Mouse (Mus musculus): ENCODE results near the gene Noxa1. TPM values are rescaled to one million over a fixed set of nuclear protein-coding genes. Genes with fewer than 3 reads are reported as not detected.

Noxa1 gene
- not detected for total RNA-seq (2021)

DNA sequence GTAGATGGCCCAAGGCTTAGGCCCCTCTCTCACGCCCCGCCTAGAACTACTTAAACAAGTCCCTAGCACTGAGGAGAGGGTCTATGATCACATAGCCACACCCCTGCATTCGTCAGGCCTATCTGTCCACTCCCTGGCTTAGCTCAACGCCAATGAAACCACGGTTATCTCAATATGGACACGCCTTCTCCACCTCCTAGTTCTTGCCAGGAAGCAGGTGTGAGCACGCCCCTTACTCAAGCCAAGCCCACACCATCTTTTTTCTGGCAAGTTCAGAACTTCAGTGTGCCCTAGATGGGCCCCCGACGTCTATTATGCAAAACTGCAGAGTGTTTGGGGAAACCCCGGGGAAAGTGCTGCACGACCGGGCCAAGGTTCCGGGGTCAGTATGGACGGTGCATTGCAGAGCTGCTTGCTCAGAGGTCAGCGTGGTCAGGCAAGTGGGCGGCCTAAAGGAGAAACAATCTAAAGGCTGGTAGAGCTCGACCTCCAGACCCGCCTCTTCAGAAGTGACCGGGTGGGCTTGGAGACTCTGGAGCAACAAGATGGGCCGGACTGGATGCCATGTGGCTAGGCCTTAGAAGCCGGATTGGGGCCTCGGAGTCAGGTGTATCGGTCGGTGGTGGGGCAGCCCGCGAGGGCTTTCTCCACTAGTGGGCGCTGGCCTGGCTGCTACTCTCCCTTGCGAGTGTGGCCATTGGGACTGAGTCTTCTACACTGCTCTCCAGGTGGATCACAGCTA lies at the start of gene Noxa1:
Gene Noxa1 (minus strand): TSS at position 41 of the 742 bp plus-strand sequence.
- DNase-seq (ENCODE audit: extremely low spot score in 1 of 2, low spot score in 1 of 2) = no peak

DNA sequence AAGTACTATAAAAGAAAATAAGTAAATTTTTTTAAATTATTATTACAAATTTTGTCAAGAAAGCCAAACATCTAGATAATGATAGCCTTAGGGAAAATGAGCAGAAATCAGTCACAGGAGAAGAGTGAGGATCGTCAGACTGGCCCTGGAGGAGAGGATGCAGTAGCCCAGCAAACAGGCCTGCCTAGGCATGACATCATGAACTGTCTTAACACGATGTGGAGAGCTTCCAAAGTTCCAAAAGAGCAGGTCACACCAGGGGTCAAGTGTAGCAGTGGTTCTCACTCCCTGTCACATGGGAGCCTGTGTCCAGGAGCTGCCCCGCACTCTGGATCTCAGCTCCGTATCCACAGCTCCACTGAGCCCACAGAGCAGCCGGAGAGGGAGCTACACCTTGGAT lies 47.0 kb upstream of the Noxa1 start:
- no peak for DNase-seq (ENCODE audit: extremely low spot score in 1 of 2, low spot score in 1 of 2)

DNA sequence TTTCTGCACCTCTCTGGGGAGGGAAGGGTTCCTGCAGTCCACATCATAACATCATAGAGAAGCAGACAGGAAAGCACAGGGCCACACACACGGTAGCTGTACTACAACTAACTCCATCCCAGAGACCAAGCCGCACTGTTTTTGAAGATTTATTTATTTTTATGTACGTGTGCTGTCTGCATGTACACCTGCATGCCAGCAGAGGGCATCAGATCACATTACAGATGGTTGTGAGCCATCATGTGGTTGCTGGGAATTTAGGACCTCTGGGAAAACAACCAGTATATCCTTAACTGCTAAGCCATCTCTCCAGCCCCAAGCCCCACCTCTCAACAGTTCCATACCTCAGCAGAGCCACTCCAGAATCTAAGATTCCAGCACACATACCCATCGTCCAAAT lies 46.2 kb upstream of the Noxa1 start:
- DNase-seq (ENCODE audit: extremely low spot score in 1 of 2, low spot score in 1 of 2) = no peak

DNA sequence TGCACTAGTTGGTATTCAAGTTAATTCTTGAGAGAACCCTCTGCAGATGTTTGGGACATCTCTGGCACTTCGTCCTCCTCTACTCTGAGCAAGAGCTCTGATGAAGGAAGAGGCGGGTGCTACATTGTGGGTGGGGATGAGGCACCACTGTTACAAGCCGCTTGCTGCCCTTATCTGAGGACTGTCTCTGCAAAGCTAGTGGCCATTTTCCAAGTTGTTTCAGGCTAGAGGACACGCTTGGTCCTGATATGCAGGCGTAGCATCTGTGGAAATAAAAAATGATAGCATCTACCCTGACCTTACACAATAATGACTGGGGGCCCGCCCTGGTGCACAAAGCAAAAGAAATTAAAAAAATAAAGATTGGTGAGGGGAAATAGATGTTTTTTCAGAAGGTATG lies 42.9 kb upstream of the Noxa1 start:
- no peak for DNase-seq (ENCODE audit: extremely low spot score in 1 of 2, low spot score in 1 of 2)

DNA sequence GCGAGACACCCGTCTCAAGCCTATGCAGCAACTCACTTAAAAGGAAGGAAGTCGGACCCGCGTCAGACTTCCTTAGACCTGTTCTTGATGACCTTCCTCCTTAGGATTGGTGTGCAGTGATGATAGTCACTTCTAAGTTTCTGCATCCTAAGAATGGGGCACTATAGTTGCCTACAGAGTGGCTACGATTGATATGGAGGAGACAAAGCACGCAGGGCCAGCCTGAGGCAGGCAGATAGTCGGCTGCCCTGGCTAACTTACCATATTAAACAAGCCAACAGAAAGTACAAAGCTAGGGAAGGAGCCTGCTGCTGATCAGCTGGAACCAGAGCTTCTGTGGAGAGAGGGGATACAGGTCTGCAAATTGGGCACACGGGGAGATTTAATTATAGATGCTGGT lies 36.7 kb upstream of the Noxa1 start:
- DNase-seq (ENCODE audit: extremely low spot score in 1 of 2, low spot score in 1 of 2) = no peak

DNA sequence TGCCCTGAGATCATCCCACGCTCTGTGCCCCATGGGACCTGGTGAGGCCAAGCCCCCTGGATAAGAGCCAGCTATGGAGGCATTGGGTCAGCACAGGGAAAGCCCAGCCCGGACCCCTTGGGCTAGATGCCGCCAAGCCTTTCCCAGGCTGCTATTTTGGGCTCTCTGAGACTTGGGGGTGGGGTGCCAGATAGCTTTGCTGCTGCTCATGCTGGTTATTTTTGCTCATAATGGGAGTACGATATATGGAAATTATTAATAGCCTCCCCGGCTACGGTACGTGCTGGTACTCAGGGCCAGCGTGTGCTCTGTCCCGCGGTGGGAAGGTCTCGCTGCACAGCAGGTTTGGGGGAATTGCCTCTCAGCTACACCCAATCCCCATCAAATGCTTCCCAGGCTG lies 33.1 kb upstream of the Noxa1 start:
- no peak for DNase-seq (ENCODE audit: extremely low spot score in 1 of 2, low spot score in 1 of 2)

DNA sequence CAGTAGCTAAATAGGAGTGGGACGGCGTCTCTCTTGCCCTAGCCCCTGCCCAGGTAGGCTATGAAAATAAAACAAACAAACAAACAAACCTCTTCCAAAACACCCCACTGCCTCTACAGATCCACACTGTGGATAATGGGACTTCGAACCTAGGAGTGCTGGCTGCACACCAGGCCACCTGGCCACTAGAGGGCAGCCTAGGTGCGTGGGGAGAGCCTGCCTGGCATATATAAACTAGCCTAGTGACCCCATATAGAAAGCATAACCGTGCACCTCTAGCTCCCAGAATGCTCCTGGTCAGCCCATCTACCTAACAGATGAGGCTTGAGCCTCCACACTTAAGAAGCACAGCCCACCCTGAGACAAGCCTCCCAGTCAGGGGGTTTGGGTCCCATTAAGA lies 32.3 kb upstream of the Noxa1 start:
- peak in 1 of 2 experiments; percentile 52 for DNase-seq (ENCODE audit: extremely low spot score in 1 of 2, low spot score in 1 of 2)

DNA sequence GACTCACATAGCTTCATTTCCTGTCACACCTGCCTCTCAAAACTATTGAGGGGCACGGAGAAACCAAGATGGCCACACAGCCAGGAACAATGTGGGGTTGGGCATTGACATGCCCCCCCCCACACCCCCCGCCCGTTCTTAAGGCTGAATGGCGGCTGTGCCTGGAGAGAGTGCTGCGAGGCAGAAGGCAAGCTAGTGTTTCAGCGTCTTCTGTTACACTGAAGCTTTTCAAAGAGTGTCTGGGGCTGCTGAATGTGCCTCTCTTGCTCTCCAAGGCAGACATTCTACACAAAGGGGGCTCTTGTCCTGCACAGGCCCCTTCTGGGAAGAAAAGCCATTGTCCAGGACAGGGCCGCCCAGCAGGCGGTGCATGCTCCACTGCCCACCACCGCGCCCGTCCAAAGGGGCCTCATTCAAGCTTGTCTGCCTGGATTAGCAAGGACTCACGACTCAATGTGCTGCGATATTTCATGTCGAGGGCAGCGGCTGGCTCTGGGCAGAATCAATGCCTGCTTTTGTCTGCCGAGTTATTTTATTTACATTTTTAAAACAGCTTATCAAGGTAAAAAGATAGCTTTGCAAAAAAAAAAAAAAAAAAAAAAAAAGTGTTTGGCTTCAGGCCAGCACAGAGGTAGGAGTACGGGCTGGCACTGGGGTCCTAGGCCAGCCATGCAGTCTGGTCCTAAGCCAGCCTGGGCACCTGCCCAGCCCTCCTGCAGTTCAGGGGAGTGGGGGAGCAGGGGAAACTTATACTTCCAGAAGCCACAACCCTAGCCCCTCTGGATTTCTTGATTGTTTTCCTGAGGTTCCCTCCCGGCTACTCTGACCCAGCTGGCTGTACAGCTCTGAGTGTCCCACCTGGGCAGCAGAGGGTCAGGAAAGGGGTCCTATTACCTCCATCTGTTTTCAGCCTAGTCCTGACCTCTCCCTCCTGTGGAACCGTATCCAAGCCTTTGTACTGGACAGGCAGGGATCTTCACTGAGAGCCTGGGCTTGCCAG lies 31.4 kb upstream of the Noxa1 start:
- DNase-seq (ENCODE audit: extremely low spot score in 1 of 2, low spot score in 1 of 2) = peak in 1 of 2 experiments; percentile 11

DNA sequence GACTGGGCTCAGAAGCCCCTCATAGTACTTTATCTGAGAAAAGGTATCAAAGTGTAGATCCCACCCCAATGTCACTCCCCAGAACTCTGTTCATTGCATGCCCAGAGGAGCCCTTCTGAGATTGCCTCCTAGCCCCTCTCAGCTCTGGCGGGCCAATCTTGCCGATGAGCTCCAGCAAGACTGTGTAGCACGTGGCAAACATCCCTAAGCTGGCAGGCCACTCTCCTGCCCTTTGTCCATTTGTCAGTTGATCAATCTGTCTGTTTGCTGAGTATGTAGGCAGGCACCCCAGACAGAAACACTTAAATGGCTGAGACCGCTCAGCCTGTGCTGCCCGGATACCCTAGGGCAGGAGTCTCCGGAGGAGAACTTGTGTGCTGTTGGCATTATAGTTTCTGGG lies 30.2 kb upstream of the Noxa1 start:
- no peak for DNase-seq (ENCODE audit: extremely low spot score in 1 of 2, low spot score in 1 of 2)

DNA sequence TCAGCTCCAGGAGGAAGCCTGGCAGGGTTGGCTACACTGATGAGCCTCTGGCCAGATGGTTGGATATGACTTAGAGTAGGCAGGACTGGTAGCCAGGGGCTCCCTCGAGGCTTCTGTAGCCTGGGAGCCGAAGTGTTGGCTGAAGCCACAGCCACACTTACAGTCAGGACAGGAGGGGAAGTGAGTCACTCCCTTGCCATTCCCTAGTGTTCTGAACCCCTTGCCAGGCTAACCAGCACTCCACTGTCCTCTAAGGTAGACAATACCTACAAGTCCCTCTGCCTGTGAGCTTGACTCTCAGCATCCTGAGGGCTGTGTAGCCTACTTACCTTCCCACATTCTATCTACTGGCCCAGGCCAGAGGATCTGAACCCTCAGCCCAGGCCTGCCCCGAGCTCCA lies 29.5 kb upstream of the Noxa1 start:
- no peak for DNase-seq (ENCODE audit: extremely low spot score in 1 of 2, low spot score in 1 of 2)

DNA sequence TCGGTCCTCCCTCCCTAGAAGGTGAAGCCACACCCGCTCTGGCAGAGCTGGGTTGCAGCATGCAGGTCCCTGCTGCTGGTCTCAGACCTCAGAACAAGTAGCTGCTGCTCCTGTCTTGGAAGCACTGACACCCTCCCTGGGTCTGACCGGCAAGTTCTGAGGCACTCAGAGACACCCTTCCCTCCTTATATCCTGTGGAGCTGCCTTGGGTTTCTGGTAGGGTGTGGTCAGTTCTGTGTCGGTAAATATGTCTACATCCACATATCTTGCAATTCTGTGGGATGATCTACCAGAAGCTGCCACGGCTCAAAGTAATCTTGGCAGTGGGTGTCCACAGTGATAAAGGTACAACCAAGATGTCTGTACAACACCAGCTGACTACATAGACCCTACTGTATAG lies 28.6 kb upstream of the Noxa1 start:
- DNase-seq (ENCODE audit: extremely low spot score in 1 of 2, low spot score in 1 of 2) = no peak

DNA sequence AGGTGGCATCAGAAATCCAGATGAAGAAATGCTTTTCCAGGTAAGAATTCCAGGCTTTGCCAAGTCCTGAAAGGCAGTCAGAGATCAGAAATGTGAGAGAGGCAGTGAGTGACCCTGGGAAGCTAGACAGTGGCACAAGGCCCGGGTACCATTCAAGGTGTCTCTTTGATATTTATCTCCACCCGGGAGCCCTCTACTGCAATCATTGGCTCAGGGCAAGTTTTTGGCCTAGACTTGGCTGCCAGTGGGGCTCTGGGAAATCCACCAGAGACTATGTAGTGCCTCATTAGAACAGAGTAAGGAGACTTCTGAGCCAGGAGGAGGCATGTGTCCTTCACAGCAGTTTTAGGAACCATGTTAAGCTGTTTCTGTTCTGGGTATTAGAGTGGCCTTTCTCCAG lies 27.7 kb upstream of the Noxa1 start:
- DNase-seq (ENCODE audit: extremely low spot score in 1 of 2, low spot score in 1 of 2) = no peak

DNA sequence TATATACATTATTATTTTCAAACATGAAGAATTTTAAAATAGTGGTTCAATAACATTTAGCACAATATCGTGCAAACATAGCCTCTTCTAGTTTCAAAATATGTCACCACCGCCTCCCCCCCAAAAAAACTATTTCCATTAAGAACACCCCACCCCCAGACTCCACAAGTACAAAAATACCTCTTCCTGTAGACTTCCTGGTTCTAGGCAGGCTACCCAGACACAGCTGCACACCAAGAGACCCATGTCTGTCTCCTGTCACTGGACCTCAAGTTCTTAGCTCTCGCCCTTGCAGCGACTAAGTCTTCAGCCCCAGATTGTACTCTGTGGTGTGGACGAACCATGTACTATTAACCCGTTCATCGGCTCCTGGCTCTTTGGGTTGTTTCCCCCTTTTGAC lies 26.0 kb upstream of the Noxa1 start:
- DNase-seq (ENCODE audit: extremely low spot score in 1 of 2, low spot score in 1 of 2) = no peak

DNA sequence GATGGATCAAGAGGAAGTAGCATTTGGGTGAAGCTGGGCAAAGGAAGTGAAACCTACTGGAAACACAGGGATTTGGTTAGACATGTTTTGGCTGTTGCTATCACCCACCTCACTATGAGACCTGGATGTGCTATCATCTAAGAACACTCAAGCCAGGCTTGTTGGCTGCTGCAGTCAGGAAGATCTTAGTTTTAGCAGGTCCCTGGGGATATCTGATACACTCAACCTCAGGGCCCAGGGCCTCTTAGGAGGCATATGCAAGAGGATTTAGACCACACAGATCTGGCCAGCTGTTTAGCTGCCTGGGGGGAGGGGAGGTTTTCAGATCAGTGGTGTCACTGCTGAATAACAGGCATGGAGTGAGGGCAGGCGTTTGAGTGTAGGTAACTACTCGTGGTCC lies 20.5 kb upstream of the Noxa1 start:
- DNase-seq (ENCODE audit: extremely low spot score in 1 of 2, low spot score in 1 of 2) = no peak

DNA sequence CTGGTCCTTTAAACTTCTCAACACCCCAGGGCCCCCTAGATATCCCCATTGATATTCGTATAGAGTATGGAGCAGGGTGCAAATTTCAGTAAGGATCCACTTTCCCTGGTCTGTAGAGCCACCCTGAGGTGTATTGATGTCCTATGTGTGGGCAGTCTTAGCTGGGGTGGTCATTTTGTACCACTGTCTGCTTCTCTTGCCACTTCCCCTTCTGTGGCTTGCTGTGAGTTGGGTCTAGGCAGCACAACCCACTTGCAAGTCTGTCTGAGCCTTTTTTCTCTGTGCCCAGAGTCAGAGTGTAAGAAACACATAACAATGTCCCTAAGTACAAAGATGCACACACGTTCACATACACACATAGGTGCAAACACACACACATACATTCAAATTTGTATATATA lies 19.4 kb upstream of the Noxa1 start:
- DNase-seq (ENCODE audit: extremely low spot score in 1 of 2, low spot score in 1 of 2) = no peak

DNA sequence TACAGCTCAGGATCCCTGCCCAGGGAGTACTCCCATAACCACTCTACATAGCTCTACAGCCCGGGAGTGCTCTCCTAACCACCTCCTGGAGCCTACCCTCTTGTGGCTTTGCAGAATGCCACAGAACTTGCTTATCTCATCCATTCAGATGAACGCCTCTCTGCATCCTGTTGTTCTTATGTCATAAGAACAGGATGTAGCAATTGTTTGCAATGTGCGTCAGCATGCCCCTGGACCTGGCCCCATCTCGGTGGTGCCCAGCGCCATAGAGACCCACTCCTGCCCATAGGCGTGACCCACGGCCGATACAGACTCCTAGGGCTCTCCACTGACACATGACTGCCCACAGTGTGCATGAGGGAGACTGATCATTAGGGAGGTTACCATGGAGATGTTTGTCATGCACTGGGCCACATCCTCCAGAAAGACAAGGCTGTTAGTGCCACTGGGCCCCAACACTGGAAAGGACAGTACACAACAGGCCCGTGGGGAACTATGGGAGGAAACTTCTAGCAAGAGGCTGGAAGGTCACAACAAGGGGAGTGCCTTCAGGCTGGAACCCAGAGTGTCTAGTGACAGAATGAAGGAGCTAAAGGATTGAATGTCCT lies 16.3 kb upstream of the Noxa1 start:
- no peak for DNase-seq (ENCODE audit: extremely low spot score in 1 of 2, low spot score in 1 of 2)

DNA sequence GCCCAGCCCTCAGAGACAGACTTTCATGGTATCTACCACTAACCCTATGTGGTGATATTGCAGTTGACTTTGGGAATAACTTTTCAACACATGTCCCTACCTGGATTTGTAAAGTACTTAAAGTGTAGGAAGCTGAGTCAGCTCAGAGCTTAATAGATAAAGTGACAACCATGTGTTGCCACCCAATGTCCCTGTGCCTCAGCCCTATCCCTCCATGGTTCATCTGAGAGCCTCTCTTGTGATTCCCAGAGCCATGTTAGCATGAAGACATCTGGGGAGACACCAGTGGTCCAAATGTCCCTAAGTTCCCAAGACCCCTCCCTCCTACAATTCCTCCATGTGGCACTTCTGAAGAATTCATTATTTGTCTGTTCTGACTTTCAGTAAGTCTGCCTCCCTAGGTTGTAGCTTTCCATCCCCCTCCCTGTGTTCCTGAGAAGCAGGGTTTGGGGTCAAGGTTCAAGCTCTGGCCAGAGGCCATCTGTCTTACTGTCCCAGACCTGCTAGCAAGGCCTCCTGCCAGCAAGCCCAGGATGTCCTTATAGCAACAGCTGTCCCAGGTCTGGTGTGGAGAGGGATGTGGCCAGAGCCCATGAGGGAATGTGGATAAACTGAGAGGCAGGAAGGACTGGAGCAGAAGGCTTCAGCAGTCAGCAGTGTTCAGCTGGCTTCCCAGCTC lies 15.7 kb upstream of the Noxa1 start:
- no peak for DNase-seq (ENCODE audit: extremely low spot score in 1 of 2, low spot score in 1 of 2)

DNA sequence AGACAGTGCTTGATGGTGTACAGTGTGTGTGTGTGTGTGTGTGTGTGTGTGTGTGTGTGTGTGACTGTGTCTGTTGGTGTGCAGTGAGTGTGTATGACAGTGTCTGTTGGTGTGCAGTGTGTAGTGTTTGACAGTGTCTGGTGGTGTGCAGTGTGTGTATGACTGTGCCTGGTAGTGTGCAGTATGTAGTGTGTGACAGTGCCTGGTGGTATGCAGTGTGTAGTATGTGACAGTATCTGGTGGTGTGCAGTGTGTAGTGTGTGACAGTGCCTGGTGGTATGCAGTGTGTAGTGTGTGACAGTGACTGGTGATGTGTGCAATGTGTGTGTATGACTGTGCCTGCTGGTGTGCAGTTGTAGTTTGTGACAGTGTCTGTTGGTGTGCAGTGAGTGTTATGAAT lies 14.5 kb upstream of the Noxa1 start:
- DNase-seq (ENCODE audit: extremely low spot score in 1 of 2, low spot score in 1 of 2) = no peak

DNA sequence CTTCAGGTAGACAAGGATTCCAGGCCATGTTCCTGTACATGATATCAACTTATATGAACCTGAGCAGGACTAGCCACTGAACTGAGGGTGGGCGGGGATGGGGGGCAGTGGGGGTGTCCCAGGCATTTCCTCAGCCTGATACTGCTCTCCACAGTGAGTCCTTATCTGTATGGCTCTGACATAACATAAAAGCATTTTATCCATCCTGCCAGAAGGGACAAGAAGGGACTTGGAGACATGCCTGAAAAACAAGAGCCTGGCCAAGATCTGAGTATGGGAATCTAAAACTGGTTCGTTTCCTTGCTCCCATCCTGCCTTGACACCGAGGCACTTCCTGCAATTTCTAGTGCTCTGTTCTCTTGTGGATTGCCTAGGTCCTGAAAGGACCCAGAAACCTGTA lies 11.1 kb upstream of the Noxa1 start:
- no peak for DNase-seq (ENCODE audit: extremely low spot score in 1 of 2, low spot score in 1 of 2)

DNA sequence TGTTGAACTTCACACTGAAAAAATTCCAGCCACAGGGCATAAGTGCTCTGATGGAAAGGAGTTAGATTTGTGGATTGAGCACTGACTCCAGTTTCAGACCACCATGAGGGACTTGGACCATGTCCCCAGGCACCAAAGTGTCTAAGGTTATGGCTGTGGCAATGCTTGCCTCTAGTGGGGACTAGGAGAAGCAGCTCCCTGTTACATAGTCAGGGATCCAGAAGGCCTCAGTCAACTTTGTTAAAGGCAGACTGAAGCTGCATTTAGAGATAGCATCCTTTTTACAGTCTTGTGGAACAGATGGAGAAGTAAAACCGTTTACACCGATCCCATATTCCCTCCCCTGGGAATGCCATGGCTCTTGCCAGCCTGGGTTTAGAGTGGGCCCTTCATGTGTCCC lies 9.2 kb upstream of the Noxa1 start:
- DNase-seq (ENCODE audit: extremely low spot score in 1 of 2, low spot score in 1 of 2) = no peak

DNA sequence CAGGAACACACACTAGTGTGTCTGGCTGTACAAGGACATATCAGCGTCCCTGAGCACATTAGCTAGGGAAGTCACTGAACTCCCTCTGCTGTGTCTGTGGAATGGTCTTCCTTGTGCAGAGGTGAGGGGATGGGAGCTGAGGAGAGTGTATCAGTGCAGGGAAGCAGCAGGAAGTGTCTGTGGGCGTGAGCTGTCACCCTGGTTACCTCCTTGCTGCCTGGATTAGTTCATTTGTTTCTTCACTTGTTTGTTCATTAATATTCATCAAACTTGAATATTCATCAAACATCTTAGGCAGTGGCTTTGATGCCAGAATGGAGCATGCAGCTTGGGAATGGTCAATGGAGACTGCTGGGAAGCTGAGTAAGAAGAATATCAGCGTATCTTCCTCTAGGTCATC lies 4.8 kb upstream of the Noxa1 start:
- no peak for DNase-seq (ENCODE audit: extremely low spot score in 1 of 2, low spot score in 1 of 2)

All from layer of hippocampus, postnatal 25 days (tissue).